Mouse (Mus musculus): ENCODE measurements around the gene Gm8024. TPM values are rescaled to one million over a fixed set of nuclear protein-coding genes. Genes with fewer than 3 reads are reported as not detected.
"Not testable (repeated sequence)": the region's sequence is repeated elsewhere in the genome, so short reads cannot be mapped to it uniquely, and the experiment has no call there.

Gm8024 gene
- polyA plus RNA-seq (2012; rRNA removed), result not detected in 2 replicates

- not testable (repeated sequence) for H3K36me3 ChIP-seq (ENCODE audit: control insufficient read depth, insufficient read depth, low read length); DNase-seq; H3K4me1 ChIP-seq (replicated peaks; ENCODE audit: control insufficient read depth, insufficient read depth, low read length); H3K4me3 ChIP-seq (ENCODE audit: control insufficient read depth, insufficient read depth, low read length); H3K27ac ChIP-seq (ENCODE audit: control insufficient read depth, insufficient read depth, low read length); H3K27me3 ChIP-seq (ENCODE audit: control insufficient read depth, insufficient read depth, low read length)
- 100% methylated on average over 1 of the region's 3 CpGs for WGBS
Observed at GRCm38 (mm10) chr14:42524182-42524581, at the start of gene Gm8024. TSS of gene Gm8024 (minus strand) at chr14:42524282.

- H3K27me3 ChIP-seq (ENCODE audit: control insufficient read depth, insufficient read depth, low read length); DNase-seq; H3K4me1 ChIP-seq (replicated peaks; ENCODE audit: control insufficient read depth, insufficient read depth, low read length); H3K27ac ChIP-seq (ENCODE audit: control insufficient read depth, insufficient read depth, low read length); H3K4me3 ChIP-seq (ENCODE audit: control insufficient read depth, insufficient read depth, low read length); H3K36me3 ChIP-seq (ENCODE audit: control insufficient read depth, insufficient read depth, low read length): not testable (repeated sequence)
- WGBS, result 16% methylated on average over 28 of the region's 31 CpGs
Observed at GRCm38 (mm10) chr14:42543170-42543701, 19.2 kb upstream of the Gm8024 start.

DNA sequence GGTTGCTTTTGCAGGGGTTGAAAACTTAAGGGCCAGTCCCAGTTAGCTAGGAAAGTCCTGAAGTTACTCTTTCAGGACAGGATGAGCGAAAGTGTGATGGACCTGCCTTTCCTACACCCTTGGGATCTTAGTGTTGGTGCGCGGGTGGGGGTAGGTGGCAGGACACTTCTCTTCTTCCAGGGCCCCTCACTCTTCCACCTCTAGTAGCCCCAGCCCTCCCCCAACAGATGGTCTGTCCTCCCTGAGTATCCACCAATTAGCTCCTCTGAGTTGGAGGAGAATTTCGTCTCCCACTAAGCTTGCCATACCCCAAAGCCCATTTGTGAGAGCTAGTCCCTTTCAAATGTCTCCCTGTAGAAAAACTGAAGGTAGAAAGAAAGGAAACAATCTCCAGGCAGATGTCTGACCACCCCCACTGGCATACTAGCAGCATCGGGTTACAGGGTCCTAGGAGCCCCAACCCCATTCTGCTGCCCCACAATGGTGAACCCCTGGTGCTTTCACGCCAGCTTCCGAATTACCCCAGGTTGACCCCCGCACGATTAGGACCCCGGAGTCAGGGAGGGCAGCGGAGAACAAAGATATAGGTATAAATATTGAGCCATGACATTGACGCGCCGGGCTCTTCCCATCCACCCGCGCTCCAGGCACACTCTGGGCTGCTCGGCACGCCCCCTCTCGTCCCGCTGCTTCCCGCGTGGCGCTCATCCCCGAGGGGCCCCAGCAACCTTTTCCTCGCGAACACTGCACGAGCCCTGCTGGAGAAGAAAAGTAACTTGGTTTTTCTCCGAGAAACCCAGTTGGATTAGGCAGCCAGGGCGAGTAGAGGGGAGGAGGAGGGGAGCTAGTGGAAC lies 18.5 kb upstream of the Gm8024 start:
- not testable (repeated sequence) for H3K27ac ChIP-seq (ENCODE audit: control insufficient read depth, insufficient read depth, low read length); DNase-seq; H3K4me1 ChIP-seq (replicated peaks; ENCODE audit: control insufficient read depth, insufficient read depth, low read length); H3K4me3 ChIP-seq (ENCODE audit: control insufficient read depth, insufficient read depth, low read length); H3K36me3 ChIP-seq (ENCODE audit: control insufficient read depth, insufficient read depth, low read length); H3K27me3 ChIP-seq (ENCODE audit: control insufficient read depth, insufficient read depth, low read length)
- WGBS, result 30% methylated on average over 22 of the region's 29 CpGs

DNA sequence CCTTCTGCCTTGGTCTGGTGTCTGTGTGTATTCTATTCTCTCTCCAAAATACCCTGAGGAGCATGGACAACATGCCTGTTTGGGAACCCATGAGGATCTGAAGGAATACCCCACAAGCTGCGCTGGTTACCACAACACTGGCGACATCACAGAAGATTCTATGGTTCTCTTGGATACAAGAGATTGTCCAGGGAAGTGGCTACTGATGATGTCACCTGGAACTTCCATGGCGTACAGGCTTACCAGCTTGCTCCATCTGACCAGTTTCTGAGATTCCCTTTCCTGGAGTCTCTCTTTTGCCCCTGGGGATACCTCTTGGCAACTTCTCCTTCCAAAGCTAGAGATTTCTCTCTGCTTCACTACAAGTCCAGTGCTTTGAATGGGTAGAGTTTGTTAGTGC lies 21.8 kb downstream of the Gm8024 start, which contains the start of gene Gm8020:
Gene Gm8020, minus strand, starts transcription at position 101 of the 400 bp plus-strand sequence.
- not testable (repeated sequence) for H3K4me1 ChIP-seq (replicated peaks; ENCODE audit: control insufficient read depth, insufficient read depth, low read length); DNase-seq; H3K4me3 ChIP-seq (ENCODE audit: control insufficient read depth, insufficient read depth, low read length); H3K27me3 ChIP-seq (ENCODE audit: control insufficient read depth, insufficient read depth, low read length); H3K27ac ChIP-seq (ENCODE audit: control insufficient read depth, insufficient read depth, low read length); H3K36me3 ChIP-seq (ENCODE audit: control insufficient read depth, insufficient read depth, low read length)
- WGBS, result 82% methylated on average over 2 of the region's 3 CpGs

Other genes with a start within 250 kb of the Gm8024 start
- gene Gm9611, start 226.9 kb downstream of the Gm8024 start, polyA plus RNA-seq (2012; rRNA removed), result not detected in 2 replicates
- gene Gm7995, start 214.1 kb downstream of the Gm8024 start, polyA plus RNA-seq (2012; rRNA removed), result not detected in 2 replicates
- gene Gm8005, start 84.6 kb downstream of the Gm8024 start, polyA plus RNA-seq (2012; rRNA removed), result not detected in 2 replicates
- gene Gm8011, start 60.4 kb downstream of the Gm8024 start, polyA plus RNA-seq (2012; rRNA removed), result not detected in 2 replicates
- not detected in 2 replicates for gene Gm8020, start 21.9 kb downstream of the Gm8024 start, polyA plus RNA-seq (2012; rRNA removed)
- gene Gm17124, start 75.6 kb upstream of the Gm8024 start, polyA plus RNA-seq (2012; rRNA removed), result not detected in 2 replicates
- not detected in 2 replicates for gene Gm3633, start 117.6 kb upstream of the Gm8024 start, polyA plus RNA-seq (2012; rRNA removed)
- gene Gm10378, start 131.7 kb upstream of the Gm8024 start, polyA plus RNA-seq (2012; rRNA removed), result not detected in 2 replicates
- gene Gm3015, start 244.5 kb upstream of the Gm8024 start, polyA plus RNA-seq (2012; rRNA removed), result not detected in 2 replicates